Mouse (Mus musculus) myocyte (in vitro differentiated cells): Measurements from ENCODE around the gene Ubash3b.

Source experiments
- E2F4 ChIP-seq: IDR thresholded peaks from one replicate; pipeline ENCODE4 v1.6.1; 2011; ENCODE audit warnings: mild to moderate bottlenecking, control low read depth, moderate library complexity; ENCODE audit not compliant: insufficient read depth
- MYOD1 ChIP-seq, 3 experiments: IDR thresholded peaks; one replicate each; pipeline ENCODE4 v1.6.1; 2011; ENCODE audit warnings: control low read depth in 2 of 3, low read depth in 2 of 3, mild to moderate bottlenecking in 2 of 3, moderate library complexity in 1 of 3; ENCODE audit not compliant: insufficient read length in 2 of 3, control insufficient read depth in 1 of 3
- POLR2A ChIP-seq: IDR thresholded peaks from one replicate; pipeline ENCODE4 v1.6.1; 2011; ENCODE audit warnings: low read depth, mild to moderate bottlenecking, control low read depth, moderate library complexity; ENCODE audit not compliant: insufficient read length
- USF1 ChIP-seq: IDR thresholded peaks from one replicate; pipeline ENCODE4 v1.6.1; 2011; ENCODE audit warnings: low read depth, mild to moderate bottlenecking, control low read depth, moderate library complexity

GRCm38 (mm10) chr9:41048216-41048615, 113.3 kb downstream of the Ubash3b start:
- TF ChIP-seq E2F4 (no peak), USF1 (no peak), POLR2A (no peak), MYOD1 (IDR thresholded peaks at IDR 0.05; ENCODE audit: control insufficient read depth in 1 of 3, insufficient read length in 2 of 3, low read depth in 2 of 3) (no peak)
